Mouse (Mus musculus) heart, adult 2 months (tissue): ENCODE data around the gene C130026I21Rik. TPM values are rescaled to one million over a fixed set of nuclear protein-coding genes. Genes with fewer than 3 reads are reported as not detected.
"Not testable (repeated sequence)": the region's sequence is repeated elsewhere in the genome, so short reads cannot be mapped to it uniquely, and the experiment has no call there.

Experiments used
- DNase-seq, 2 experiments: peaks; one replicate each; pipeline ENCODE4 v3.0.0; 2021
- H3K27ac ChIP-seq: fragments of 200-600 bp; 2 replicates; pipeline ENCODE4 v1.8.1; 2022
- H3K27me3 ChIP-seq: fragments of 200-500 bp; 2 replicates; pipeline ENCODE4 v1.6.1; 2012; ENCODE audit warnings: mild to moderate bottlenecking, low read length, inconsistent platforms, mixed read lengths; ENCODE audit not compliant: control insufficient read depth, insufficient read depth
- H3K36me3 ChIP-seq: fragments of 200-500 bp; 2 replicates; pipeline ENCODE4 v1.6.1; 2012; ENCODE audit warnings: low read length, inconsistent platforms; ENCODE audit not compliant: control insufficient read depth, insufficient read depth
- H3K4me1 ChIP-seq: fragments of 200-500 bp; 2 replicates; pipeline ENCODE4 v1.6.1; 2011; ENCODE audit warnings: low read length; ENCODE audit not compliant: control insufficient read depth, insufficient read depth
- H3K4me3 ChIP-seq: fragments of 200-600 bp; 2 replicates; pipeline ENCODE4 v1.8.1; 2022
- H3K79me2 ChIP-seq: fragments of 200-500 bp; replicated peaks from 2 replicates; pipeline ENCODE4 v1.6.1; 2012; ENCODE audit warnings: mild to moderate bottlenecking, inconsistent platforms, low read length, moderate library complexity, mixed read lengths; ENCODE audit not compliant: control insufficient read depth, insufficient read depth
- H3K9ac ChIP-seq: fragments of 200-500 bp; 2 replicates; pipeline ENCODE4 v1.6.1; 2012; ENCODE audit warnings: low read depth, mild to moderate bottlenecking, control low read depth, inconsistent platforms, low read length, mixed read lengths
- WGBS: fragments of 180-500 bp; shearing (Covaris S2); methylation state at CpG from one replicate; pipeline ENCODE4 v1.1.7; 2018; 5-methylcytosine and 5-hydroxymethylcytosine counted together
- intact Hi-C: fragments of 180-260 bp; cut with DNase I; formaldehyde crosslinking; loops from one replicate; pipeline ENCODE4 v1.15.1; 2025
- polyA plus RNA-seq: library from polyadenylated mRNA; depleted of rRNA; stranded (reverse); fragments of >200 nt; gene quantifications from 2 replicates; pipeline ENCODE4 v1.2.3, GENCODE M21; 2012
- total RNA-seq, 2 experiments: library from RNA; stranded (reverse); gene quantifications; 2 replicates each; pipeline ENCODE4 v1.2.3; 2021

Gene C130026I21Rik
- total and polyA plus RNA-seq, 3 experiments = 0.80 to 0.84 TPM; not detected in 1

DNA sequence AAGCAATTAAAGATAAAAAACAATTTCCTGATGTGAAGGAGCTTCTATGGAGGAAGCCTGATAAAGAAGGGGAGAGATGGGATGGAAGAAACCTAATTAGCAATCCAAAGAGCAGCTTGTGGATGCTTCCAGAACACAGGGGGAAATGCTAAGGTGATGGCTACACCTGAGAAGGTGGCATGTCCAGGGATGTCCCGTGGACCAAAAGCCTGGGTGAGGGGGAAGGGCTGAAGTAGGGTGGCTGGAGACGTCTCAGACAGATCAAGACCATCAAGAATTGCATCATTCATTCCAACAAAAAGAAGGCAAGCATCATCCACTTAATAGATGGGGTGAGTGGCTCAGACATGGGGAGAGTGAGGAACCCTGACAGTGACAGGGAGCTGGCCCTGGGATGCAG, 27.3 kb downstream of the C130026I21Rik start:
- H3K27ac ChIP-seq, H3K4me3 ChIP-seq, intact Hi-C loops, H3K27me3 ChIP-seq, H3K9ac ChIP-seq, H3K79me2 ChIP-seq, H3K4me1 ChIP-seq, DNase-seq, H3K36me3 ChIP-seq: not testable (repeated sequence)
- WGBS = 53% methylated on average over 2 of the region's 2 CpGs

- H3K27me3 ChIP-seq, H3K79me2 ChIP-seq, intact Hi-C loops, DNase-seq, H3K27ac ChIP-seq, H3K9ac ChIP-seq, H3K4me1 ChIP-seq, H3K36me3 ChIP-seq, H3K4me3 ChIP-seq: not testable (repeated sequence)
- WGBS = 62% methylated on average over 4 of the region's 4 CpGs
These were observed 31.2 kb downstream of the C130026I21Rik start for GRCm38 (mm10) chr1:85239018-85239775.

DNA sequence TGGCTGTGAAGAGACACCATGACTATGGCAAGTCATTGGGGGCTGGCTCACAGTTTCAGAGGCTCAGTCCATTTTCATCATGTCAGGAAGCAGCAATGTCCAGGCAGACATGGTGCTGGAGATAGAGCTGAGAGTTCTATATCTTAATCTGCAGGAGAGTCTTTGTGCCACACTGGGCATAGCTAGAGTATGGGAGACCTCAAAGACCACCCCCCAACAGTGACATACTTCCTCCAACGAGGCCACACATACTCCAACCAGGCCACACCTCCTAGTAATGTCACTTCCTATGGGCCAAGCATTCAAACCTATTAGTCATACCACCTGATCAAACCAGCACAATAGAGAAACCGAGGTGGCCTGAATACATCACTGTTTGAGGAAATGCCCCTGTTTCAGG, 63.8 kb downstream of the C130026I21Rik start:
- H3K36me3 ChIP-seq, H3K79me2 ChIP-seq, H3K27me3 ChIP-seq, intact Hi-C loops, H3K4me1 ChIP-seq, H3K27ac ChIP-seq, H3K9ac ChIP-seq, H3K4me3 ChIP-seq, DNase-seq: not testable (repeated sequence)
- 32% methylated on average over 1 of the region's 2 CpGs for WGBS

- H3K27me3 ChIP-seq, H3K27ac ChIP-seq, H3K9ac ChIP-seq, H3K4me3 ChIP-seq, H3K36me3 ChIP-seq, H3K4me1 ChIP-seq, intact Hi-C loops, H3K79me2 ChIP-seq: not testable (repeated sequence)
- WGBS = 76% methylated on average over 3 of the region's 4 CpGs
- DNase-seq = peak in 1 of 2 experiments; percentile 51
These were observed 70.8 kb downstream of the C130026I21Rik start for GRCm38 (mm10) chr1:85199523-85199922.

GRCm38 (mm10) chr1:85198647-85199350, 71.6 kb downstream of the C130026I21Rik start:
- H3K4me3 ChIP-seq, H3K79me2 ChIP-seq, H3K27me3 ChIP-seq, H3K27ac ChIP-seq, H3K4me1 ChIP-seq, H3K36me3 ChIP-seq, DNase-seq, intact Hi-C loops, H3K9ac ChIP-seq: not testable (repeated sequence)

DNA sequence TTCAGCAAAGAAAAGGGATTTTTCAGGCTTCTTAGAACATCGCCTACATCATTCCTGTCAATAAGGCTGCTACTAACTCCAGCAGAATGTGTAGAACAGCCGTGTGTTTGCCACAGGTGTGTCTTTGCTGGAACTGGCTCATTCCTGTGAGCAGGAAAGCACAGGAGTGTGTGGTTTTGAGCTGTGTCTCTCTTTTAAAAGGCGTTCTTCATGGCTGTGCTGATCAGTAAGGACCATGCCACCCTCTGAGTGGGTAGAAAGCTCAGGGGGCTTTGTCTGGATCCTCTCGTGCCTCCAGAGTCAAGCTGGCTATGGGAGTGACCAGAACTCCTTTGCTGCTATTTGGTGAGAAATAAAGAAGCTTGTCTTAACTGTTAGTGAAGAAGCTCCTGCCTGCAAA, 73.6 kb downstream of the C130026I21Rik start:
- WGBS = 41% methylated on average over 4 of the region's 4 CpGs
- H3K27ac ChIP-seq = peak overlapping the region; percentile 8
- peak in 1 of 2 experiments; percentile 23 for DNase-seq
- H3K36me3 ChIP-seq, H3K4me3 ChIP-seq, H3K79me2 ChIP-seq, H3K4me1 ChIP-seq, H3K27me3 ChIP-seq, intact Hi-C loops, H3K9ac ChIP-seq: not testable (repeated sequence)

DNA sequence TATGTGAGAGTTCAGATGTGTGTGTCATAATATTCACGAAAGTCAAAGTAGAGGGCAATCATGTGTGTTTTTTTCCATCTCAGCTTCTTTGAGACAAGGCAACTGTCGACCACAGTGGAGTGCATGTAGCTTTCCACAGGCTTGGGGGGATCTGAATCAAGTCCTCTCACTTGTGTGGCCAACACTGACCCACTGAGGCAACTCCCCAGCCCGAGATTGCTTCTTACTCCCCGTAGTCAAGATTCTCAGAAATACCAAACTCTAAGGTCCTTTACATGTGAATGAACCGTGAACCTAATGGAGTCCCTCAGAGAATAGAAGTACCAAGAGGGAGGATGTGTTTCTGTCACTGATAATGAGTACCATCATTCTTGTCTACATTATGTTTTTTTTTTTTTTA, 76.6 kb downstream of the C130026I21Rik start:
- H3K27ac ChIP-seq, H3K9ac ChIP-seq, H3K4me1 ChIP-seq, H3K79me2 ChIP-seq, intact Hi-C loops, H3K27me3 ChIP-seq, H3K4me3 ChIP-seq, DNase-seq, H3K36me3 ChIP-seq: not testable (repeated sequence)
- WGBS = 64% methylated on average over 5 of the region's 5 CpGs

DNA sequence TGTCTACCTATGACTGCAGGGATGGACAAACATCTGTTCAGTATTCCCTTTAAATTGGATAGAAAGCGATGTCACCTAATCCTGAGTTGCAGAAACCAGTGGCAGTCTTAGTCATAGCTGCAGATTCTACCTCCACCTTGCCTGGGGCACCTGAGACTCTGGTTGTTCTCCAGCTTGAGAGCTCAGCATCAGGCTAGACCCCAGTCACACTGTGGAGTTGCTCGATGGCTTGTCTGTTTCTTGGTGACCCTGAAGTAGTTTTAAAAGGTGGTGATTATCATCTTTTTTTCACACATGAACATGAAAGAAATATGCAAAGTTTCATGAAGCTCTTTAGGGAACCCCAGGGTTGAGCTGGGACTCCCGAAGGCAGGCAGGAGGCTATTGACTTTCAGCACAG, 88.4 kb downstream of the C130026I21Rik start:
- intact Hi-C loops, H3K27ac ChIP-seq, H3K27me3 ChIP-seq, DNase-seq, H3K9ac ChIP-seq, H3K4me3 ChIP-seq, H3K79me2 ChIP-seq, H3K36me3 ChIP-seq, H3K4me1 ChIP-seq: not testable (repeated sequence)
- 75% methylated on average over 2 of the region's 3 CpGs for WGBS

DNA sequence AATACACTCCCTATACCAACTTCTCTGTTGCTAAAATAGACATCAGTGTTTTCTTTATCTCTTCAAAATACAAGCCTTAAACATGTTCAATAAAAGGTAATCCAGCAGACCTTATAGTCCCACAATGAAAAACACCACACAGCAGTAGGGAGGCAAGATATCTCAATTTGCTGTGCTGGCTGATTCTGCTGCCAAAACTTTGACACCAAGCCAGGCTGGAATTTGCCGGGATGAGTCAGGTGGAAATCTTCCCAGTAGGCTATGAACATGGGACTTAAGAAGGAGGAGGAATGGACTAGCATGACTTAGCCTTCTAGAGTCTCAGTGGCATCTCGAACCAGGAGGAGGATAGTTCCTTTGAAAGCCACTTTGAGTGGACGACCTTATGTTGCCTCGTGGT, 91.4 kb downstream of the C130026I21Rik start:
- DNase-seq, H3K4me1 ChIP-seq, H3K79me2 ChIP-seq, intact Hi-C loops, H3K4me3 ChIP-seq, H3K27ac ChIP-seq, H3K27me3 ChIP-seq, H3K9ac ChIP-seq, H3K36me3 ChIP-seq: not testable (repeated sequence)
- 72% methylated on average over 4 of the region's 4 CpGs for WGBS

DNA sequence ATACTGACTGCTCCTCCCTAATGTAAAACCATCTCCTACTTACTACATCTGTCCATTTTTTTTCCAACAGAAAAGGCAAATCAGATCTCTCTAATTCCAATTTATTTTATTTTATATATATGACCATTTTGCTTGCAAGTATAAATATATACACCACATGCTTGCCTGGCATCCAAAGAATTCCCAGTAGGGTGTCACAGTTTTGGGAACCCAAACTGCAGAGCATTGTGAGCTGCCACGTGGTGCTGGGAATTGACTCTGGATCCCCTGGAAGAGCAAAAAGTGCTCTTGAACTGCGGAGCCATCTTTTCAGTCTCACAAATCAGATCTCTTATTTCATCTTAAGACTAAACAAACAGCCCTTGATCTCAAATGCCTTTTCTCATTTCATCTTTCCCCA, 107.5 kb downstream of the C130026I21Rik start:
- H3K27ac ChIP-seq, H3K36me3 ChIP-seq, H3K27me3 ChIP-seq, DNase-seq, H3K9ac ChIP-seq, H3K4me1 ChIP-seq, H3K79me2 ChIP-seq, intact Hi-C loops, H3K4me3 ChIP-seq: not testable (repeated sequence)
- WGBS = 15% methylated on average over 2 of the region's 2 CpGs
